Mouse (Mus musculus) limb, embryonic 14.5 days (tissue): ENCODE results near the gene Dip2b. TPM values are rescaled to one million over a fixed set of nuclear protein-coding genes. Genes with fewer than 3 reads are reported as not detected.
A peak's percentile ranks its signal among the peaks of the same experiment; 100 is the strongest.

Experiments used
- ATAC-seq: fragments of 200-750 bp; cut with Nextera tagmentation; 2 replicates; pipeline ENCODE4 v1.8.0; 2017; ENCODE audit warnings: low read depth, moderate number of reproducible peaks, moderate TSS enrichment; ENCODE audit not compliant: low FRiP score
- DNase-seq: peaks from one replicate; pipeline ENCODE4 v3.0.0-alpha.2; 2015; ENCODE audit warnings: low spot score
- H3K27ac ChIP-seq: fragments of 300-500 bp; sonication (generic); replicated peaks from 2 replicates; pipeline ENCODE4 v1.5.1; 2014; ENCODE audit warnings: low read depth, mild to moderate bottlenecking, low read length, moderate library complexity, mixed read lengths
- H3K27me3 ChIP-seq: fragments of 300-500 bp; sonication (generic); 2 replicates; pipeline ENCODE4 v1.6.1; 2014; ENCODE audit warnings: low read length, mixed read lengths; ENCODE audit not compliant: control insufficient read depth, insufficient read depth
- H3K36me3 ChIP-seq: fragments of 300-500 bp; sonication (generic); 2 replicates; pipeline ENCODE4 v1.6.1; 2014; ENCODE audit warnings: mild to moderate bottlenecking, low read length, moderate library complexity, mixed read lengths; ENCODE audit not compliant: control insufficient read depth, insufficient read depth
- H3K4me1 ChIP-seq: fragments of 300-500 bp; sonication (generic); 2 replicates; pipeline ENCODE4 v1.6.1; 2014; ENCODE audit warnings: antibody characterized with exemption, low read length, mixed read lengths; ENCODE audit not compliant: control insufficient read depth, insufficient read depth
- H3K4me2 ChIP-seq: fragments of 300-500 bp; sonication (generic); replicated peaks from 2 replicates; pipeline ENCODE4 v1.6.1; 2014; ENCODE audit warnings: low read depth, mild to moderate bottlenecking, low read length, moderate library complexity; ENCODE audit not compliant: severe bottlenecking
- H3K4me3 ChIP-seq: fragments of 300-500 bp; sonication (generic); replicated peaks from 2 replicates; pipeline ENCODE4 v1.5.1; 2014; ENCODE audit warnings: low read length
- H3K9ac ChIP-seq: fragments of 300-500 bp; sonication (generic); 2 replicates; pipeline ENCODE4 v1.6.1; 2014; ENCODE audit warnings: mild to moderate bottlenecking, low read depth, low read length, moderate library complexity; ENCODE audit not compliant: severe bottlenecking
- H3K9me3 ChIP-seq: fragments of 300-500 bp; sonication (generic); 2 replicates; pipeline ENCODE4 v1.6.1; 2016; ENCODE audit warnings: low read length; ENCODE audit not compliant: control insufficient read depth
- POLR2A ChIP-seq: fragments of 200-500 bp; IDR thresholded peaks from 2 replicates; pipeline ENCODE4 v1.8.0; 2012; ENCODE audit warnings: inconsistent platforms, mild to moderate bottlenecking, moderate library complexity, borderline replicate concordance; ENCODE audit not compliant: insufficient read depth, insufficient read length; ENCODE audit errors: extremely low read depth
- WGBS: fragments of 180-500 bp; shearing (Covaris S2); extraction: QIAGEN DNeasy Blood & Tissue Kit; methylation state at CpG from one replicate; pipeline ENCODE4 v1.1.7; 2014; 5-methylcytosine and 5-hydroxymethylcytosine counted together
- polyA plus RNA-seq, 2 experiments: library from polyadenylated mRNA; depleted of rRNA in 1 of 2; stranded (reverse) in 1 of 2; unstranded in 1 of 2; fragments of >200 nt; fragmentation: Nextera tagmentation in 1 of 2; extraction: Ambion mirVana in 1 of 2; gene quantifications; 2 replicates each; pipeline versions ENCODE4 v1.2.1 to v1.2.3; 2012 to 2014

Gene Dip2b
- polyA plus RNA-seq (2012; rRNA removed) (13.0 and 14.2 TPM in 2 replicates), polyA plus RNA-seq (2014; fragmentation: Nextera tagmentation; extraction: Ambion mirVana) (15.0 and 16.5 TPM in 2 replicates)

DNA sequence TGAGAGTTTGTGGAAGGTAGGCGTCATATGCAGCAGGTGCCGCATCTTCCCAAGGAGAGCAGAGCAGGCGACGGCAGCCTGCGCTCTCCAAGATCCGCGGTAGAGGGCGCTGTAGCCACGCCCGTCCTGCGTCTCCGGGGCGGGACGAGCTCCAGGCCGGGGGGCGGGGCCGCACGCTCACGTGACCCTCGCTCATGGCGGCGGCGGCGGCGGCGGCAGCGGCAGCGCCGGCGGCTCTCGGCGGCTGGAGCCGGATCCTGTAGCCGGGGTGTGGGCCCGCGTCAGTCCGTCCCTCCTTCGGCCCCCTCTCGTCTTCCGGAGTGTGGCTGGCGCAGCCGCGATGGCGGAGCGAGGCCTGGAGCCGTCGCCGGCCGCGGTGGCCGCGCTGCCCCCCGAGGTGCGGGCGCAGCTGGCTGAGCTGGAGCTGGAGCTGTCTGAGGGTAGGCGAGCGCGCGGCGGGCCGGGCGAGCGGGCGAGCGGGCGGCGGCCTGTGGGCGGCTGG lies at the start of gene Dip2b:
Gene Dip2b (plus strand): TSS at position 195 of the 502 bp plus-strand sequence.
- peak; percentile 74; the same call in 1 of the 2 replicates for TF ChIP-seq POLR2A
- peak within 1 kb of the TSS; percentile 95 for H3K27ac ChIP-seq
- no peaks in the 10 kb centered on the region for H3K27me3 ChIP-seq
- 1% methylated on average over 19 of the region's 68 CpGs for WGBS
- no peaks in the 10 kb centered on the region for H3K9me3 ChIP-seq
- peak within 1 kb of the TSS; percentile 88 for H3K4me3 ChIP-seq
- peaks cover 16% of the 10 kb centered on the region; the same call in 1 of the 2 replicates for H3K4me1 ChIP-seq
- peak within 1 kb of the TSS; percentile 98 for H3K9ac ChIP-seq
- ATAC-seq (peak; percentile 94), DNase-seq (peak; percentile 90)
- no peaks in the 10 kb centered on the region for H3K36me3 ChIP-seq
- peak within 1 kb of the TSS; percentile 86 for H3K4me2 ChIP-seq

GRCm38 (mm10) chr15:99993100-99993499 lies 45.4 kb upstream of the Dip2b start:
- Histone ChIP-seq H3K4me3 (no peak overlapping the region), H3K4me2 (no peak overlapping the region)
- no peak for ATAC-seq

DNA sequence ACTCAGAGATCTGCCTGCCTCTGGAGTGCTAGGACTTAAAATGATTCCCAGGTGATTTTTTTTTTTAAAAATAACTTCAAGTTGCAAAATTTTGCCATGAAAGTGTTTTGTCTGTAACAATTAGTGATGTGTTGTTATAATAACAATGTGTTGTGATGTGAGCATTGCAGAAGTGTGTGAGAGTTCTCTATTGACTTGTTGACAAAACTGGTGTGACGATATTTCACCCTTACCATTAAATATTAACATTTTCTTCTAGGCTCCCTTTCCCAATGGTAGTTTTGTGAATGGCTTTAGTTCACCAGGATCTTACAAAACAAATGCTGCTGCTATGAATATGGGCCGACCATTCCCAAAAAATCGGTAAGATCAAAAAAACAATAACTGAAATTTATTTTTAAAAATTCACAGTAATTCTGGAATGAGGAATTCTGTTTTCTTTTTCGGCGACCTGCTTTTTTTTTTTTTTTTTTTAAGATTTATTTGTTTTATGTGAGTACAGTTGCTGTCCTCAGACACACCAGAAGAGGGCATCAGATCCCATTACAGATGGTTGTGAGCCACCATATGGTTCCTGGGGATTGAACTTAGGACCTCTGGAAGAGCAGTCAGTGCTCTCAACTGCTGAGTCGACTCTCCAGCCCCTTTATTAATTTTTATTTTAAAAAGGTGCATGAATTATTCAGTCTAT lies 41.2 kb upstream of the Dip2b start:
- WGBS: 91% methylated on average over 6 of the region's 6 CpGs
- no peak overlapping the region for H3K4me2 ChIP-seq
- H3K9me3 ChIP-seq: no peaks in the 10 kb centered on the region
- H3K36me3 ChIP-seq: peaks cover 67% of the 10 kb centered on the region
- DNase-seq: no peak
- no peak overlapping the region for H3K27ac ChIP-seq
- no peaks in the 10 kb centered on the region for H3K4me1 ChIP-seq
- ATAC-seq: no peak
- no peak overlapping the region for H3K4me3 ChIP-seq
- H3K9ac ChIP-seq: no peak overlapping the region
- H3K27me3 ChIP-seq: no peaks in the 10 kb centered on the region
- no peak for TF ChIP-seq POLR2A

More at GRCm38 (mm10) chr15:99993100-99993499, 45.4 kb upstream of the Dip2b start:
- Histone ChIP-seq H3K36me3 (peaks cover 71% of the 10 kb centered on the region), H3K27ac (no peak overlapping the region), H3K4me1 (no peaks in the 10 kb centered on the region), H3K9ac (no peak overlapping the region), H3K27me3 (no peaks in the 10 kb centered on the region), H3K9me3 (no peaks in the 10 kb centered on the region)
- 96% methylated on average over 1 of the region's 1 CpGs for WGBS
- TF ChIP-seq POLR2A: no peak
- DNase-seq: no peak

GRCm38 (mm10) chr15:99999390-99999789 lies 39.1 kb upstream of the Dip2b start:
- H3K27me3 ChIP-seq: no peaks in the 10 kb centered on the region
- WGBS: 93% methylated on average over 1 of the region's 1 CpGs
- no peak overlapping the region for H3K9ac ChIP-seq
- no peak overlapping the region for H3K27ac ChIP-seq
- ATAC-seq (no peak), DNase-seq (no peak)
- no peaks in the 10 kb centered on the region for H3K4me1 ChIP-seq
- peaks cover 64% of the 10 kb centered on the region for H3K36me3 ChIP-seq
- H3K4me2 ChIP-seq: no peak overlapping the region
- no peaks in the 10 kb centered on the region for H3K9me3 ChIP-seq
- no peak for TF ChIP-seq POLR2A
- no peak overlapping the region for H3K4me3 ChIP-seq

DNA sequence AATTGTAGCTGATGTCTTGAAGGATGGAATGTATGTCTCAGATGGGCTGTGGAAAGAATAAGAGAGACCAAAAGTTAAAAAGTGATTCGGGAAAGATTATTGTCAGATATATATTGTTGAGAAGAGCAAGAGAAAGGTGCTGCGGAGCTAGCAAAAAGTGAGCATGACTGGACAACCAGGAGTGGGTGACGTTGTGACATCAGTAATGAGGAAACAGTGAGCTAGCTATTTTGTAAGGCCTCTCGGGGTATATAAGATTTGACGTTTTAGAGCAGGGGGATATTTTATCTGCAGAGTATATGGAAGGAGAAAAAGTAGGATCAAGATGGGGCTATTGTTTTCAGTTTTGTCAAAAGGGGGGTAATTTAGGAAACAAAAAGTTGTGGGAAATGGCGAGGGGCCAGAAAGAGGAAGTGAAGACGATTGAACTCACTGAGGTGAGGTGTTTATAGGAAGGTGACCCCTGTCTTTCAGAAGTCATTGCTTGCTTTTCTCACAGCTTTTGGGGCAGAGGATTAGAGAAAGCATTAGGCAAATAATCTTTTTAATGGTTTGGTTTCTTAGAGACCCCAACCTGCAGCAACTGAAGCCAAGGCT lies 33.7 kb upstream of the Dip2b start:
- Histone ChIP-seq H3K27ac (no peak overlapping the region), H3K4me3 (no peak overlapping the region), H3K9ac (no peak overlapping the region), H3K4me2 (no peak overlapping the region), H3K9me3 (no peaks in the 10 kb centered on the region), H3K36me3 (peaks cover 79% of the 10 kb centered on the region), H3K27me3 (no peaks in the 10 kb centered on the region), H3K4me1 (no peaks in the 10 kb centered on the region)
- WGBS: 88% methylated on average over 7 of the region's 7 CpGs
- DNase-seq: no peak
- ATAC-seq: no peak
- TF ChIP-seq POLR2A: no peak
